Mouse (Mus musculus) CH12F3 (cell line): ENCODE data around the gene Jam2.

ENCODE experiments used
- in situ Hi-C: fragments of 300-500 bp; cut with MboI; formaldehyde crosslinking; loops from 2 replicates; pipeline ENCODE4 v1.14.3; 2020; ENCODE audit warnings: low sequenced_read_pairs

The Jam2 gene

DNA sequence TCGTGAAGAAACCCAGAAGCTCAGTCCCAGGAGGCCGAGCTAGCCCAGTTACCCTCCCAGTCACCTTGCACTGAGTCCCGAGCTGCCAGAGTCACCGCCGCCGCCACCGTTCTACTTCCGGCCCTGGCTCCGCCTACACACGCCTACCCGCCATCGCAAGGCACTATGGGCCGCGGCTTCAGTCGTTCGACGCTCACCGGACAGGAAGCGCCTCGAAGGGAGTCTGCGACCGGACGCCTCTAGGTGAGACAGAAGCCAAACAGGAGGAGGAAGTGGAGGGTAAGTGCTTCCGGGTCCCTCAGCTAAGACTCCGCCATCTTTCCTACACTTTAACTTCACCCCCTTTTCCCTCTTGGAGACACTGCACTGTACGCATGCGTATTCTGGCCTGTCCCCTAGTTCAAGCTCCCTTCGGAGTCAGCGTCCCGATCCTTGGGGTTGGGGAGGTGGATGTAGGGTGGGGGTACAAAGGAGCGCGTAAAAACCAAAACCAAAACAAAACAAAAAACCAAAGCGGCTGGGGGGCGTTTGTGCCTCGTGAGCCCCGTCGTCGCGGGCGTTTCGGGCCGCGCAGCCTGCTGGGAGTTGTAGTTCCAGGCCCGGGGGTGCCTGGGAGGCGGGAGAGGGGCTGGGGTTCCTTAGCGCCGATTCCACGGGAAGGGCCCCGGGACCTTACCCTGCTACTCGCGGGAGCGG lies 61.0 kb downstream of the Jam2 start, which contains the start of gene Gabpa:
Gene Gabpa, plus strand, starts transcription at position 181 of the 696 bp plus-strand sequence.
- in situ Hi-C loops, result loop anchor here (25.0 kb wide), 1 partner anchor 248 kb away; no protein-coding TSS in a partner anchor

DNA sequence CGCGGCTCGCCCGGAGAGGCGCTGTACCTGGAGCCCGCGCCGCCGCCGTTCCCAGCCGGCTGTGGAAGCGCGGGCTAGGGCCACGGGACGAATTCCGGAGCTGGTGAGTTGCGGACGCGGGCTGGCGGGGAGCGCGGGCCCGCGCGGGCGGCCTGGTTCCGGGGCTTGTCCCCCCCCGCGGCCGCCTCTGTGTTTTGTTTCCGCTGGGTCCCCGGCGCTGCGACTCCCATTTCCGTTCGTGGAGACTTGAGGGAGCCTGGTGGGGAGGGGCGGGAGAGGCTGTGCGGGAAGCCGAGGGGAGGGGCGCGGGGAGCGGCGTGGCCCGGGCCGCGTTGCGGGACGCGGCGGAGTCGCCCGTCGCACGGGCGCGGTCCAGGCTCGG lies 61.5 kb downstream of the Jam2 start, which contains the start of gene Atp5j:
Gene Atp5j, minus strand, starts transcription at position 185 of the 382 bp plus-strand sequence.
- in situ Hi-C loops, result loop anchor here (25.0 kb wide), 1 partner anchor 248 kb away; no protein-coding TSS in a partner anchor

GRCm38 (mm10) chr16:84835823-84836743 lies 62.2 kb downstream of the Jam2 start:
- in situ Hi-C loops, result loop anchor here (25.0 kb wide), 1 partner anchor 249 kb away; no protein-coding TSS in a partner anchor

- in situ Hi-C loops, result loop anchor here (25.0 kb wide), 1 partner anchor 251 kb away; no protein-coding TSS in a partner anchor
Observed at GRCm38 (mm10) chr16:84838576-84838975, 64.7 kb downstream of the Jam2 start.

DNA sequence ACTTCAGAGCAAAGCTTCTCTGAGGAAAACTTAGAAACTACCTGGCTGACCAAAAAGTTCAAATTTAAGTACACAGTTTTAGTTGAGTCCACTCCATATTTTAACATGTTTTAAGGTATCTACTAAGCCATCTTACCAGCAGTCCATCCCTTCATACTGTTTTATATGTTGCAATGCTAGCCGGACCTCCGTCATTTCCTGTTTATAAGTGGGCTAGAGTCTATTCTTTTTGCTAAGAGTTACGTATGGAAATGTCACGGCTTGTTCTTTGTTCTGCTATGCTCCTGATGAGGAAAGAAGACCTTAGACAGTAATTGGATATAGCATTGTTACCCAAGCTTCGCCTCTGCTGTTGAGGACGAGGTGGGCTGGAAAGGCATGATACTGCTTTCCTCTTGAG lies 79.6 kb downstream of the Jam2 start:
- in situ Hi-C loops, result no loop called here

GRCm38 (mm10) chr16:84864656-84865055 lies 90.7 kb downstream of the Jam2 start:
- in situ Hi-C loops, result no loop called here

- in situ Hi-C loops, result no loop called here
Observed at GRCm38 (mm10) chr16:84873805-84874204, 99.9 kb downstream of the Jam2 start.

DNA sequence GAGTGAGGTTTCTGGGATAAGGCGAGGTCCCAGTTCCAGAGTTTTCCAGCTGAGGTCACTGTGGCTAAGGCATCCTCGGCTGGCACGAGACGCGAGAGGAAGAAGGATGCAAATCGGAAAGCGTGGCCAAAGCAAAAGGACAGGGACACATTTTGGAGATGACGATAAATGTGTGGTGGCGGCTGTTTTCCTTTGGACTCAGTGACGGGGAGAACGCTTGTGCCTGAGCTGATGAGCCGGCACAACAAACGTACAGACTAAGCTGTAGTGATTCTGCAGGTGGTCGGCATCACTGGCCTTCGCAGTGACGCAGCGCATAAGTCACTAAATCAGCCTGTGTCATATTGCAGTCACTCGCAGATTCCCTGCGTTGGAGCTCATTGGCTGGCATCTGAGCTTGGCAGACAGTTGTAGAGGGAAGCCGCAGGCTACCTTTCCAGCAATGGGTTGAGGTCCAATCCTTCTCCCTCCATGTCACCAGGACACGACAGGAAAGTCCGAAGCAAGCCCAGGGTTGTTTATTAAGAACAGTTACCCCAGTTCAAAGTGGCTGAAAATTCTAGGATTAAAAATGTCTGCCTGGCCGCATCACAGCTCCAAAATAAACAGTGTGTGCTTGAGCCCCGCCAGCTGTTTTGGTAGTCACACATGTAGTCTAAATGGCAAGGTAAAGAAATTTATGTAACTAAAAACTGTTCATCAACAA lies 101.2 kb downstream of the Jam2 start:
- in situ Hi-C loops, result no loop called here
